Mouse (Mus musculus): ENCODE data around the gene Galntl5.

- TF ChIP-seq EP300 (optimal IDR thresholded peaks at IDR 0.05): no peak
- TF ChIP-seq CTCF (IDR thresholded peaks at IDR 0.05; ENCODE audit: low read depth): no peak
Measured at GRCm38 (mm10) chr5:25211872-25212271, 30.6 kb downstream of the Galntl5 start.

Measured in stomach, postnatal 0 days (tissue).